Mouse (Mus musculus) hematopoietic stem cell, adult 5-6 weeks (primary cell): ENCODE measurements around the gene Epyc. TPM values are rescaled to one million over a fixed set of nuclear protein-coding genes. Genes with fewer than 3 reads are reported as not detected.

Source experiments
- ATAC-seq, 2 experiments: fragments of 125-278 bp in 1 of 2; replicated peaks in 1 of 2; 2 replicates each; pipeline ENCODE4 v1.8.0; 2016 to 2017; ENCODE audit warnings: inconsistent platforms in 2 of 2, mild to moderate bottlenecking in 2 of 2, moderate number of reproducible peaks in 2 of 2, low read depth in 1 of 2, moderate TSS enrichment in 1 of 2; ENCODE audit not compliant: low FRiP score in 2 of 2, poor library complexity in 2 of 2, severe bottlenecking in 2 of 2, insufficient read depth in 1 of 2, low TSS enrichment in 1 of 2
- total RNA-seq: library from RNA; stranded (forward); fragments of 172-1452, 232-1000 nt; gene quantifications from 2 replicates; pipeline ENCODE4 v1.2.3, GENCODE M21; 2017

The Epyc gene
- not detected in 2 replicates for total RNA-seq

- ATAC-seq = no peak
These were observed at the start of gene Epyc for GRCm38 (mm10) chr10:97643768-97644167. TSS of gene Epyc (plus strand) at chr10:97644068.

DNA sequence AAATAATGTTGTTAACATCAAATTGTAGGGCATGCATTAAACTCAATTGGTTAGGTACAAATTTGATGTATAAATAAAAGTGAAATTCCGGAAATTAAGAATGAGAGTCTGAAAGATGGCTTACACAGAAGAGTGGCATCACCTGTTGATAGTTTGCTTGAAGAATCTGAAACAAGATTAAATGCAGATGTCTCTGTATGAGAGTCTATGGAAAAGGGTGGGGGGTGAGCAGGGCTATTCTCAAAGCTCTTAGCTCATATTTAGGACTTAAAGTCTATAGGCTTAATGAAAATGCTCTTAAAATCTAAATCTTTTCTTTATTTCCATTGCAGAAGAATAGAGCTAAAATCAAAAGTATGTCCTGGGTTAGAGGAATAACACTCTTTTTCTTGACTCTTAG is 48.2 kb upstream of the Epyc start:
- no peak for ATAC-seq

GRCm38 (mm10) chr10:97601744-97602143 is 42.1 kb upstream of the Epyc start:
- no peak for ATAC-seq

DNA sequence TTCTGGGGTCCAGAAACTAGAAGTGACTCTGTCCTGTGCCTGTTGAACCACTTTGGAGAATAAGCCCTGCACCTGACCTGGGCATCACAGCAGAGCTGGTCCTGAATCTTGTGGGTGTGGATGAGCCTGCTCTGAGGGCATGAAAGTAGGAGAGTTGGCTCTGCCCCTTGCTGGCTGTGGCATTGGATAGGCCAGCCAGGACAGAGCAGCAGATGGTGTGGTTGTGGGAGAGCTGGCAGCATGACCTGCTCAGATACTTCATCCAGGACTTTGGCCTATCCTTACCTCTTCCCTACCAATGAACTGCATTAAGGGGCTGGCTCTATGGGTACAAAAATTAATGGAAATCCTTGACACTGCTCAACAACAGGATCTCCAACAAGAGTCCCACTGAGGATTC is 40.6 kb upstream of the Epyc start:
- no peak for ATAC-seq

DNA sequence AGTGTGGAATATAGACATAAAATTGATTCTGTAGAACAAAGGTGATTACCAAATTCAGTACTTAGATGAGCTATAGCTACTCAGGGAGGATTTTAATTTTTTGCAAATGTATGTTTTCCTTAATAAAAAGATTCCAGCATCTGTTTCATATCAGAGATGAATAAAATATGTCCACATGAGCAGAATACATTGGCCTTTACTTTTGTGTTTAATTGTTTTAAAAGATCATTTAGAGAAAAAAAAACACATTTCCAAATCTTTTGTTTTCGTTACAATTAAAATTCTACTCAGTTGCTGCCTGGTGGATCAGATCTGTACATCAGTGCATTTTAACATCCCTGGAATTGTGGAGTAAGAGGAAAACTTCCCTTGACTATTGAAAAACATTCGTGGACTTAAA is 37.3 kb upstream of the Epyc start, which contains the start of gene Kera:
Gene Kera, plus strand, starts transcription at position 301 of the 400 bp plus-strand sequence.
- ATAC-seq = no peak

- no peak for ATAC-seq
These were observed 21.5 kb upstream of the Epyc start for GRCm38 (mm10) chr10:97622328-97622727.

GRCm38 (mm10) chr10:97624381-97624780 is 19.5 kb upstream of the Epyc start:
- ATAC-seq = no peak

- ATAC-seq = no peak
These were observed 18.8 kb upstream of the Epyc start for GRCm38 (mm10) chr10:97625116-97625515.

DNA sequence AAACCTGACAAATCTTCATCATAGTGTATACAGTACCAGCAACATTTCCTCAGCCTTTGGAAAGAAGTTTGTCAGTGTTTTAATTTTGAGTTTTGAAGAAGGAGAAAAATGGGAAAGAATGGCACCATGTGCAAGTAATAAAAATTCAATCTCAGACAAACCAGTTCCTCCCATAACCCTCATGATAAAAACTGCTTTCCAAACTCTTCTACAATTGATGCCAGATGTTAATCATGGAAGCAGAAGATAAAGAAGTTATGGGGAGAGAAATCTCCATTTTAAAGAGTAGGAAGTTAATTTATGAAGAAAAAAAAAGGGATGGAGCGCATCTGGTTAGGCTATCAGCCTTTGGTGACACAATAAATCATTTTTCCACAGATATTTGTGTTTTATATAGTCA is 17.3 kb upstream of the Epyc start:
- no peak for ATAC-seq

DNA sequence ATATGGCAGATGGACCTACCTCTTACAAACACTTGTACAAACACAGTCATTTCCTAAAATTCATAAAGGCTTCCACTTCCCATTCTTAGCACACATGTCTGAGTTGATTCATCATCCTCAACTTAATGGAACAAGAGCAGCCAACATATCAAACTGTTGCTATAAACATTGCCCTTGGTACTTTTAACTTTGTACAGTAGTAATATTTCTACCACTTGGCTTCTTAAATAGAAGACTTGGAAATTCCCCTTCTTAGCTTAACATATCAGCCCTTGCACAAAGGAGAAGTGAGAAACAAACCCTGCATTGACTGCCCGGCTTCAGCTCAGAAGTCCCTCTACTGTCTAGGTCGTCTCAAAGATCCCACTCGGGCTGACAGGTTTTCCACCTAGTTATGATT is 12.8 kb upstream of the Epyc start:
- no peak for ATAC-seq

DNA sequence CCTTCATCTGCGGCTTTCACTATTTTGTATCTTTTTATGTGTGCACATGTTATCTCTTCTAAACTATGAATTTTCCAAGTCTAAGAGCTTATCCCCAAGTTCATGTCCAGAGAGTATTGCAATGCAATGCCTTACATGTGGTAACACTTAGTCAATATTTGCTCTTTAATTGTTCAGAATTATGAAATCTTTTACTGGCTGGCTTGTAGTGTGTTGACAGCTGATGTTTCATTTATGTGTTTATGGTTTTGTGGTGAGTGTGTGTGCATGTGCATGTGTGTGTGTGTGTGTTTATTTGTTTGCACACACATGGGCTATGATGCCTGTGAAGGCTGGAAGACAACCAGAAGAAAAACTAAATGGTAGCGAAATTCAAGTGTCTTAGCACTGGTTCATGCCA is 1.9 kb upstream of the Epyc start:
- ATAC-seq = no peak

- no peak for ATAC-seq
These were observed 6.5 kb downstream of the Epyc start for GRCm38 (mm10) chr10:97650334-97650733.

- no peak for ATAC-seq
These were observed 15.6 kb downstream of the Epyc start for GRCm38 (mm10) chr10:97659489-97659888.

- no peak for ATAC-seq
These were observed 24.8 kb downstream of the Epyc start for GRCm38 (mm10) chr10:97668656-97669055.

DNA sequence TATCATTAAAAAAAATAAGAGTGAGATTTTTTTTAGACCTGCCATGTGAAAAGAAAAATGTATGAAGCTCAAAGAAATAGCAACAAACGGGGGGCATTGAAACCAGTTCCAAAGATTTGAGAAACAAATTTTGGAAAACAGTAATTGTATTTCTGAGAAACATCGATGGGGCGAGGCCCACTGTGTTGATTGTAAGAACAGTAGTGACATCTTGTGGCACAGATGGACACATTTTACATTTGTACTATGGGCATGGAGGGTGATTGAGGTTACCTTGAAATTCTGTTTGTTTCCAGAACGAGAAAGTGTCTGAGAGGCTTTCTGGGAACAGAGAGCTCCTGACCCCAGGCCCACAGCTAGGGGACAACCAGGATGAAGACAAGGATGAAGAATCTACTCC is 26.3 kb downstream of the Epyc start:
- ATAC-seq = no peak

DNA sequence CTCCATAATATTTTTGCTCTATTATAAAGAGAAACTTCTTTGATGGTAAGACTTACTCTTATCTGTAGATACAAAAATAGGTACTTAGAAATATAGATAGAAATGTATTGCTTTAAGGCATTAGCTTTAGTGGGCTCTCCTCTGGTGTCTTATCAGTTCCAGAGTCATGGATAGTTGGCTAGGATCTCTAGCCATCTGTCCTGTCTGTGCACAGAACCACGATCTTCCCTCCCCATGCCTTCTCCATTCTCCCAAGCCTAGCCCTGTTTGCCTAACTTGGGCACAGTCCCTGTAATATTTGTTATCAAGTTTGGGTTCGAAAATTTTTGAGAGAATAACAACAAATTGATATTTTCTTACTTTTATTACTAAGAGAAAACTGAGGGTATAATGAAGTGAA is 29.4 kb downstream of the Epyc start:
- ATAC-seq = no peak

- ATAC-seq = no peak
These were observed 39.1 kb downstream of the Epyc start for GRCm38 (mm10) chr10:97682981-97683380.

GRCm38 (mm10) chr10:97687198-97687597 is 43.3 kb downstream of the Epyc start:
- ATAC-seq = no peak

- ATAC-seq = no peak
These were observed 45.6 kb downstream of the Epyc start for GRCm38 (mm10) chr10:97689425-97689824.

DNA sequence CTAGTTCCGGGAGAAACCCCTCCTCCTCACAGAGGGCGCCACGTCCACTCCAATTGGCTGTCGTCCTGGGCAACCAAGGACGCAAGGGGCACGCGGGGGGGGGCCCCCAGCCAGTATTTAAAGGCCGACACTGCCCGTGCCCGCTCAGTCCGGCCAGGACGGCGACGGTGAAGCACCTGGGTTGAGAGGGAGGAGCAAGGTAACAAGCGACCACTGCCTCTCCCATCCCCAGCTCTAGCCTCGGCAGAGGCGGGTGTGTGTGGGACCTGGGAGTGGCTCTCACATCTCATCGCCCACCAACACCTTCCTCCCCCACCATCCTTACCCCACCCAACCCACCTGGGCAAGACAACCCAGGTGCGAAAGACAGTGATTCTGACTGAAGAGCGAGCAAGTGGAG is 49.0 kb downstream of the Epyc start, which contains the start of gene Ccer1:
Gene Ccer1, plus strand, starts transcription at position 147 of the 400 bp plus-strand sequence.
- ATAC-seq = no peak; a peak in 1 of 4 replicates
